Mouse (Mus musculus) embryonic fibroblast, embryonic 13.5 days (primary cell): ENCODE data around the gene Klk4. TPM values are rescaled to one million over a fixed set of nuclear protein-coding genes. Genes with fewer than 3 reads are reported as not detected.

Experiments
- H3K27ac ChIP-seq: 2 replicates; pipeline ENCODE4 v1.5.1; 2012; ENCODE audit warnings: low read length, control low read depth, inconsistent platforms; ENCODE audit not compliant: insufficient read depth
- H3K4me1 ChIP-seq: 2 replicates; pipeline ENCODE4 v1.6.1; 2011; ENCODE audit warnings: low read length; ENCODE audit not compliant: control insufficient read depth, insufficient read depth
- H3K4me3 ChIP-seq: 2 replicates; pipeline ENCODE4 v1.5.1; 2011; ENCODE audit warnings: mild to moderate bottlenecking, control low read depth, low read length; ENCODE audit not compliant: insufficient read depth
- CTCF ChIP-seq: IDR thresholded peaks from 2 replicates; pipeline ENCODE4 v1.5.1; 2011; ENCODE audit warnings: mild to moderate bottlenecking, control low read depth, low read length, moderate library complexity, borderline replicate concordance; ENCODE audit not compliant: insufficient read depth
- POLR2A ChIP-seq: IDR thresholded peaks from 2 replicates; pipeline ENCODE4 v1.6.1; 2011; ENCODE audit warnings: low read depth, mild to moderate bottlenecking, control low read depth, low read length, moderate library complexity
- polyA plus RNA-seq: library from polyadenylated mRNA; stranded (reverse); fragments of >200 nt; gene quantifications from 2 replicates; pipeline ENCODE4 v1.2.4, GENCODE M21; 2011; ENCODE audit warnings: low read depth; ENCODE audit not compliant: missing spikeins, insufficient read length

Klk4 gene
- not detected in 2 replicates for polyA plus RNA-seq

DNA sequence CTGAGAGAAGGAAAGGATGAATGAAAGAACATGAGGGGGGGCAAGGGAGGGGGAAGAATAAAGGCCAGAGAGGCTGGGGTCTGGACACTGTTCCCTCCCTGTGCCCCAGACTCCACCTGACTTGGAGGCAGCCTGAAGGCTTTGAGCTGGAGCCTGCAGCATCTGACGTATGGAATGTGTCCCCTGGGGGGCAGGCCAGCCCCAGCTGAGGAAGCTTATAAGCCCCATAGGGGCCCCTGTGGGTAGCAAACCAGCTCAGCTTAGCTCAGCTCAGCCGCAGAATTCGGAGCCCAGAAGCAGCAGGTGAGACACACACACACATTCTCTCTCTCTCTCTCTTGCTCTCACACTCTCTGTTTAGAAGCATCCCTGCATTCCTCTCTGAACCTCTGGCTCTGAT lies at the start of gene Klk4:
TSS of gene Klk4 (plus strand) at position 249 of the 400 bp plus-strand sequence.
- no peak for TF ChIP-seq CTCF
- TF ChIP-seq POLR2A = no peak
- H3K4me1 ChIP-seq = no peaks in the 10 kb centered on the region
- no peak within 1 kb of the TSS for H3K4me3 ChIP-seq
- no peak within 1 kb of the TSS for H3K27ac ChIP-seq

DNA sequence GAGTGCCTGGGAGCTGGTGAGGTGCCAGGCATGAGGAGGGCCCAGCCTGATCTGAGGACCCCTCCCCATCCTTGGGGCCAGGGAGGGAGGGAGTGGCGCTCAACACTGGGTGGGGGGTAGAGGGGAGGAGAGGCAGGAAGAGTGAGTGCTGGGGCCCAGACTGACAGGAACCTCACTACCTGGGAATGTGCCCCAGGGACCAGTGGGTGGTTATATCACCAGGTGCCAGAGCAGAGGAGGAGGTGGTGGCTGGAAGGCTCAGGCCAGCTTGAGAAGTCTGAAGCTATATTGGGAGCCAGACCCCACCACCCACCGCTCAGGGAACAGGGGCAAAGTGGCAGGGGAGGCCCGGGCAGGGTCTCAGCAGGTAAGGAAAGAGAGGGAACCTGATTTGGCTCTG lies 39.3 kb upstream of the Klk4 start, which contains the start of gene Klk5:
TSS of gene Klk5 (plus strand) at position 271 of the 400 bp plus-strand sequence.
- Histone ChIP-seq H3K4me1 (no peaks in the 10 kb centered on the region), H3K4me3 (no peak within 1 kb of the TSS), H3K27ac (no peak within 1 kb of the TSS)
- no peak for TF ChIP-seq POLR2A

DNA sequence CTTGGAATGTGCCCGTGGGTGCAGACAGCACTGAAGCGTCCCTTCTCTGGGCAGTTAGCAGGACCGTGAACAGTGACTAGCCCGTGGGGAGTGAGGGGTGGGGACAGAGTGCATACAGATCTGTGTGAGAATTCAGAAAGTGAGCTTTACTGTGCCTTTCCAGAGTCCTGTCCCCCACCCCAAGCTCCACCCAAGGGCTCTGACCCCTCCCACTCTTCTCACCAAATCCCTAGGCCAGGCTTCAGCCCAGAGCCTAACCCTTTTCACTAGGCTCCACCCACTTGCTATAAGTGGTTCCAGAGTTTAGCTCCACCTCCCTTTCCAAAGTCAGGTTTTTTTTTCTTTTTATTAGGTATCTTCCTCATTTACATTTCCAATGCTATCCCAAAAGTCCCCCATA lies 37.2 kb upstream of the Klk4 start:
- Histone ChIP-seq H3K27ac (no peak overlapping the region), H3K4me3 (no peak overlapping the region), H3K4me1 (no peaks in the 10 kb centered on the region)
- no peak for TF ChIP-seq CTCF
- no peak for TF ChIP-seq POLR2A

DNA sequence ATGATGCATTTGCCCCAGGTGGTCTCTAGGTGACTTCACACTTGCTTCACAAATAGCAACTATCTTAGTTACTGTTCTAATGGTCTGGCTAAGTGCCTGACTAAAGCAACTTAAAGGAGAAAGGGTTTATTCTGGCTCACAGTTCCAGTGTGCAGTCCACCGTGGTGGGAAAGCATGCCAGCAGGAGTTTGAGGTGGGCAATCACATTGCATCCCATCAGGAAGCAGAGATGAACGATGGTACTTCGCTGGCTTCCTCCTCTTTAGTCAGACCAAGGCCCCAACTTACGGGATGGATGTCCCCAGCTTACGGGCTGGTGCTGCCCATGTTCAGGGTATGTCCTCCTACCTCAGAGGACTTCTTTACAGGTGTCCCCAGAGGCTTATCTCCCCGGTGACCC lies 29.3 kb upstream of the Klk4 start:
- Histone ChIP-seq H3K27ac (no peak overlapping the region), H3K4me3 (no peak overlapping the region), H3K4me1 (no peaks in the 10 kb centered on the region)
- TF ChIP-seq CTCF (no peak), POLR2A (no peak)

DNA sequence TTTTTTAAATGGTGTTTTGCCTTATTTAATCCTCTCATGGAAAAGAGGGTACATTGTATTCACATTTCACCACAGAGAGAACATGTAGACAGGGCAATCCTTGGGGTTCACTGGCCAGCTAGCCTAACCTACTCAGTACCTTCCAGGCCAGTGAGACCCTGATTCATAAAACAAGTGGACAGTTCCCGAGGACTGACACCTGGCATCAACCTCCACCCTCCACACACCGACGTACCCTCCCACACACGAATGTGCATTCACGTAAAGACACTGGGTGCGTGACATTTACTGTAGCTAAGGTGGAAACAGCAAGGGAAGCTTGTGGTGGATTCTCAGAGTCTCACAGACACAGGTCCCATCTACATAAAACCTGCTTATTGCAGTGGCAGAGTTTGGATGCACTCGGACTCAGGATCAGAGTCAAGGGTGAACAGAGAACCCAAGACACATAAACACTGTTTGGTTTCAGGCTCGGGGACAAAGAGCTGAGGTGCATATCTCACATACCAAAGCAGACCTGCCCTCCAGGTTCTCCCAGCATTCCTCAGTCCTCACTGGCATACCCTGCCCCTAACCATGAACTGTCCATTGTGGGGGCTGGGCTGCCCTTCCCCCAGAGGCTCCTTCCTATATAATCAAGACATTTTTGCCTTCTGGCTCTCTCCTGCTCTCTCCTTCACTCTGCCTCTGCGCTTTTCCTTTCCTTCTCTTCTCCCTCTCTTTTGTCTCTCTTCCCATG lies 26.1 kb upstream of the Klk4 start:
- TF ChIP-seq POLR2A (no peak), CTCF (no peak)
- Histone ChIP-seq H3K4me3 (no peak overlapping the region), H3K27ac (no peak overlapping the region), H3K4me1 (no peaks in the 10 kb centered on the region)

DNA sequence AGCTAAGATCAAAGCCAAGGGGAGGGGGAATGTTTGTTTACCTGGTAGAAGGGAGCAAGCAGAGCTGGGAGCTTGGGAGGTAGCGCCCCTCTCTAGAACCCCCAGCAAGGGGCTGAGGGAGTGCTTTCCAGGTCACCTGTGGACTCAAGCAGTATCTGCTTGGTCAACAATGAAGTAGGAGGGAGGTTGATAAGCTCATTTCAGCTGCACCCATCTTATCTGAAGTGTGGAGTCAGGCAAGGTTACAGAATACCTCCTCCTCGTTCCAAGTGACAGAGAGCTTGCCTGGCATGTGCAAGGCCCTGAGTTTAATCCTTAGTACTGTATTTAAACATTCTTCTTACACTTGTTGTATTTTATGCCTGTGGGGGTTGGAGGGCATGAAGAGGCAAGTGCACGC lies 25.3 kb upstream of the Klk4 start:
- H3K27ac ChIP-seq = no peak overlapping the region
- TF ChIP-seq CTCF (no peak), POLR2A (no peak)
- no peak overlapping the region for H3K4me3 ChIP-seq

DNA sequence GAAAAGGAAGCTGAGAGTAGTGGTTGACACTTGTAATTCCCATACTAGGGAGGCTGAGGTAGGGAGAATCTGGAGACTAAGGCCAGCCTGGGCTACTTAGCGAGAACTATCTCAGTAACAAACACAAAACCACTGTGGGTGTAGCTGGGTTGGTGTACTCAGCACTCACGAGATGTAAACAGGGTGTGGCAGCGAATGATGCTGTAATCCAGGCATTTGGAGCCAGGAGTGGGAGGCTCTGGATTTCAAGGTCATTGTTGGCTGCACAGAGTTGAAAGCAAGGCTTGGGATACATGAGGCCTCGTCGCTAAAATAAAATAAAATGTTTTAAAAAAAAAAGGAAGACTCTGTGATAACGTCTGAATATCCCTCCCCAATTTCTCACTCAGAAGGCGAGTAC lies 24.7 kb upstream of the Klk4 start:
- no peak overlapping the region for H3K4me3 ChIP-seq
- H3K27ac ChIP-seq = no peak overlapping the region
- TF ChIP-seq POLR2A (no peak), CTCF (no peak)
- H3K4me1 ChIP-seq = no peaks in the 10 kb centered on the region

More for the DNA sequence above, 25.3 kb upstream of the Klk4 start:
- no peaks in the 10 kb centered on the region for H3K4me1 ChIP-seq

DNA sequence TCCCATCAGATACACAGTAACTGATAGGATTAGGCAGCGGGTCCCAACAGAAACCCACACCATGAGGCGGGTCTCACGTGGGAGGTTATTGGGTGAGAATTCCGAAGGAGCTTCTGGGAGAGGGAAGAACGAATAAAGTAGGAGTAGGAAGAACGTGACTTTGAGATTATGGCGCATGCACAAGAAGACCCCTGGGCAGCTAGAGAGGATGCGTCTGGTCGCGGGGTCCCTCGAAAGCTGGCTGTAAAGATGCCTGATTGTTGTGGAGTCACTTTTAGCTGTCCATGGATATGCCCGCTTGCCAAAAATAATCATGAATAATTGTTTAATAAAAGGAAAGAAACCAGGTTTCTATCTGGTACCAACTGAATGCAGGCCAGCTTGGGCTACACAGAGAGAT lies 23.5 kb upstream of the Klk4 start:
- H3K4me3 ChIP-seq = no peak overlapping the region
- H3K27ac ChIP-seq = no peak overlapping the region
- H3K4me1 ChIP-seq = no peaks in the 10 kb centered on the region
- TF ChIP-seq POLR2A (no peak), CTCF (no peak)

DNA sequence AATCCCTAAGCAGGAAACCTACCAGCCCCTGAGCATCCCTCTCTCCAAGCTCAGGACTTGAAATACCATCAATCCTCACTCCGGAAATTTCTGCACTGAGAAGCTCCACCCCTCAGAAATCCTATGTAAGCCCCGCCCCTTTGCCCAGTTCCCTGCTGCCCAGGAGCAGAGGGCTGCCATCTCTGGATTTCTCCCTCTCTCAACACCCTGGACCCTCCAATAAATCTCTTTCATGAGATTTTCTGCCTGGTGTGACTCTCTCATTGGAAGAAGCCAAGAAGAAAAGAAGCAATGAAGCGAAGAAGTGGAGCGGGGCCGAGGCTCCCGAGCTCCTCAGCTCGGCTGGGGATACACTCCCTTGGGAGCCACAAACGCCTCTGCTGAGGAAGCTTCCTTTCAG lies 20.5 kb upstream of the Klk4 start:
- Histone ChIP-seq H3K4me3 (no peak overlapping the region), H3K27ac (no peak overlapping the region), H3K4me1 (no peaks in the 10 kb centered on the region)
- TF ChIP-seq CTCF = no peak
- TF ChIP-seq POLR2A = no peak

DNA sequence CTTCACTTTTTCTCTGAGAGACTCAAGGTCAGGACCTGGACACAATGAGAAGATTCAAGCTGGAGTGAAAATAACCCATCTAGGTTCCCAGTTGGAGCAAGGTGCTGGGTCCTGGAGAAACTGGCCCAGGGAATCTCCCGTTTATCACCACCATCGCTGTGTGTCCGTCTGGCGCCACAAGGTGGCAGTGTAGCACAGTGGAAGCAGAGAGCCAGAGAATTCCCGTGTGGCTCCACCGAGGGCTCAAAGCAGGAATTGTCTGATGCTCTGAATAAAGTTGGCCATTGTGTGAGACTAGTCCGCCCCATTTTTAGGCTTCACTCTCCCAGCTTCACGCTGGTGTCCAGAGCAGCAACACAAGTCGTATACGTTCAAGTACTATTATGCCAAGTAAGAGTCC lies 7.7 kb upstream of the Klk4 start:
- Histone ChIP-seq H3K27ac (no peak overlapping the region), H3K4me1 (no peaks in the 10 kb centered on the region), H3K4me3 (no peak overlapping the region)
- peak; percentile 98 for TF ChIP-seq CTCF
- TF ChIP-seq POLR2A = no peak

DNA sequence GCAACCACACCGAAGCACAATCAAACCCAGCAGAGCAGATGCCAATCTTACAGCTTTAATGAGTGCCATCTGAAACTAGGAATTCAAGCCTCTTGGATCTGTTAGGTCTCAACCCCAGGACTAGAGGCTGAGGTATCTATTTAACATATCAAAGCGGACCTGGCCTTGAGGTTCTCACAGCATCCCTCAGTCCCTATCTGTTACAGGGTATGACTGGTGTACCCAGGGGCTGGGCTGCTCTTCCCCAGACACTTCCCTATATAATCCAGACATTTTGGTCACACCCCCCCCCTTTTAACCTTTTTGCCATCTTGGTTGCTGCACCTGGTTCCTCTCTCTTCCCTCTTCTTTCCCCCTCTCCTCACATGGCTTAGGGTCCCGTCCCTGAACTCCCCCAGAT lies 7.3 kb upstream of the Klk4 start:
- no peaks in the 10 kb centered on the region for H3K4me1 ChIP-seq
- no peak overlapping the region for H3K4me3 ChIP-seq
- no peak overlapping the region for H3K27ac ChIP-seq
- no peak for TF ChIP-seq CTCF
